Mouse (Mus musculus) retina, postnatal 7 days (tissue): ENCODE data around the gene Gm8369.
"Not testable (repeated sequence)": the region's sequence is repeated elsewhere in the genome, so short reads cannot be mapped to it uniquely, and the experiment has no call there.

Experiments used
- DNase-seq: peaks from one replicate; pipeline ENCODE4 v3.0.0-alpha.2; 2012; ENCODE audit warnings: low read depth, low spot score

Gm8369 gene

GRCm38 (mm10) chr19:11485746-11486145 lies at the start of gene Gm8369:
Gm8369 (plus strand) TSS chr19:11485938.
- DNase-seq = no peak

- DNase-seq = no peak
Observed at GRCm38 (mm10) chr19:11443338-11443737, 42.4 kb upstream of the Gm8369 start, which contains the start of gene Ms4a4b. Ms4a4b (plus strand) TSS chr19:11443553.

- DNase-seq = no peak
Observed at GRCm38 (mm10) chr19:11443964-11444363, 41.8 kb upstream of the Gm8369 start.

- DNase-seq = no peak
Observed at GRCm38 (mm10) chr19:11447238-11447637, 38.5 kb upstream of the Gm8369 start.

GRCm38 (mm10) chr19:11459041-11459440 lies 26.7 kb upstream of the Gm8369 start:
- DNase-seq = not testable (repeated sequence)

- not testable (repeated sequence) for DNase-seq
Observed at GRCm38 (mm10) chr19:11464795-11465194, 20.9 kb upstream of the Gm8369 start.

- DNase-seq = no peak
Observed at GRCm38 (mm10) chr19:11466471-11466870, 19.3 kb upstream of the Gm8369 start.

GRCm38 (mm10) chr19:11468361-11468760 lies 17.4 kb upstream of the Gm8369 start:
- not testable (repeated sequence) for DNase-seq

GRCm38 (mm10) chr19:11469215-11469614 lies 16.5 kb upstream of the Gm8369 start, which contains the start of gene Ms4a6c:
Ms4a6c (plus strand) TSS chr19:11469366.
- DNase-seq = not testable (repeated sequence)

- no peak for DNase-seq
Observed at GRCm38 (mm10) chr19:11479714-11480113, 6.0 kb upstream of the Gm8369 start.

- DNase-seq = no peak
Observed at GRCm38 (mm10) chr19:11482684-11483083, 3.1 kb upstream of the Gm8369 start.

- no peak for DNase-seq
Observed at GRCm38 (mm10) chr19:11483941-11484340, 1.8 kb upstream of the Gm8369 start.

- no peak for DNase-seq
Observed at GRCm38 (mm10) chr19:11484388-11484787, 1.4 kb upstream of the Gm8369 start.

- DNase-seq = no peak
Observed at GRCm38 (mm10) chr19:11485266-11485665, 472 bp upstream of the Gm8369 start.

GRCm38 (mm10) chr19:11486599-11486998 lies 861 bp downstream of the Gm8369 start:
- no peak for DNase-seq

- DNase-seq = no peak
Observed at GRCm38 (mm10) chr19:11491406-11492189, 5.9 kb downstream of the Gm8369 start.

GRCm38 (mm10) chr19:11492671-11493070 lies 6.9 kb downstream of the Gm8369 start:
- no peak for DNase-seq

GRCm38 (mm10) chr19:11494519-11494918 lies 8.8 kb downstream of the Gm8369 start:
- no peak for DNase-seq

GRCm38 (mm10) chr19:11496361-11496760 lies 10.6 kb downstream of the Gm8369 start:
- DNase-seq = no peak

GRCm38 (mm10) chr19:11497300-11497699 lies 11.6 kb downstream of the Gm8369 start:
- DNase-seq = not testable (repeated sequence)

GRCm38 (mm10) chr19:11500796-11501195 lies 15.1 kb downstream of the Gm8369 start:
- DNase-seq = no peak

GRCm38 (mm10) chr19:11501326-11501725 lies 15.6 kb downstream of the Gm8369 start:
- DNase-seq = no peak

- DNase-seq = no peak
Observed at GRCm38 (mm10) chr19:11504857-11505256, 19.1 kb downstream of the Gm8369 start.
